Mouse (Mus musculus) cerebellum, postnatal 25 days (tissue): Measurements from ENCODE around the gene Lrrc4c.

Experiments used
- DNase-seq, 2 experiments: peaks; one replicate each; pipeline ENCODE4 v3.0.0; 2021; ENCODE audit warnings: mixed read lengths in 2 of 2

Lrrc4c gene

GRCm38 (mm10) chr2:97318008-97318407 lies 1000.0 kb downstream of the Lrrc4c start:
- no peak for DNase-seq

GRCm38 (mm10) chr2:97318536-97318935 lies 1000.6 kb downstream of the Lrrc4c start:
- no peak for DNase-seq

GRCm38 (mm10) chr2:97332084-97332682 lies 1014.2 kb downstream of the Lrrc4c start:
- DNase-seq = no peak

- no peak for DNase-seq
Observed at GRCm38 (mm10) chr2:97339627-97340026, 1021.7 kb downstream of the Lrrc4c start.

- DNase-seq = no peak
Observed at GRCm38 (mm10) chr2:97361235-97361634, 1043.3 kb downstream of the Lrrc4c start.

- no peak for DNase-seq
Observed at GRCm38 (mm10) chr2:97369978-97370377, 1052.0 kb downstream of the Lrrc4c start.

GRCm38 (mm10) chr2:97391437-97391836 lies 1073.5 kb downstream of the Lrrc4c start:
- DNase-seq = no peak

GRCm38 (mm10) chr2:97391876-97392275 lies 1073.9 kb downstream of the Lrrc4c start:
- no peak for DNase-seq

GRCm38 (mm10) chr2:97413066-97413465 lies 1095.1 kb downstream of the Lrrc4c start:
- no peak for DNase-seq

- DNase-seq = peak; percentile 7 to 18
Observed at GRCm38 (mm10) chr2:97414416-97415362, 1096.7 kb downstream of the Lrrc4c start.

GRCm38 (mm10) chr2:97434140-97434539 lies 1116.2 kb downstream of the Lrrc4c start:
- DNase-seq = no peak

- DNase-seq = no peak
Observed at GRCm38 (mm10) chr2:97435616-97436015, 1117.6 kb downstream of the Lrrc4c start.

GRCm38 (mm10) chr2:97437767-97438166 lies 1119.8 kb downstream of the Lrrc4c start:
- no peak for DNase-seq

GRCm38 (mm10) chr2:97463573-97463972 lies 1145.6 kb downstream of the Lrrc4c start:
- no peak for DNase-seq

- DNase-seq = peak; percentile 95
Observed at GRCm38 (mm10) chr2:97466243-97466793, 1148.3 kb downstream of the Lrrc4c start.

- DNase-seq = peak; percentile 75 to 83
Observed at GRCm38 (mm10) chr2:97467031-97467549, 1149.1 kb downstream of the Lrrc4c start.

- no peak for DNase-seq
Observed at GRCm38 (mm10) chr2:97467664-97468063, 1149.7 kb downstream of the Lrrc4c start.

GRCm38 (mm10) chr2:97468372-97468771 lies 1150.4 kb downstream of the Lrrc4c start:
- peak; percentile 17 to 32 for DNase-seq

- no peak for DNase-seq
Observed at GRCm38 (mm10) chr2:97469396-97469795, 1151.4 kb downstream of the Lrrc4c start.

GRCm38 (mm10) chr2:97478175-97478924 lies 1160.4 kb downstream of the Lrrc4c start:
- DNase-seq = no peak

GRCm38 (mm10) chr2:97478925-97479298 lies 1160.9 kb downstream of the Lrrc4c start:
- DNase-seq = peak; percentile 63 to 69

- DNase-seq = peak in 1 of 2 experiments; percentile 10
Observed at GRCm38 (mm10) chr2:97484990-97485389, 1167.0 kb downstream of the Lrrc4c start.

GRCm38 (mm10) chr2:97485609-97486008 lies 1167.6 kb downstream of the Lrrc4c start:
- DNase-seq = no peak
